Mouse (Mus musculus): ENCODE results near the gene Lrit2.

DNA sequence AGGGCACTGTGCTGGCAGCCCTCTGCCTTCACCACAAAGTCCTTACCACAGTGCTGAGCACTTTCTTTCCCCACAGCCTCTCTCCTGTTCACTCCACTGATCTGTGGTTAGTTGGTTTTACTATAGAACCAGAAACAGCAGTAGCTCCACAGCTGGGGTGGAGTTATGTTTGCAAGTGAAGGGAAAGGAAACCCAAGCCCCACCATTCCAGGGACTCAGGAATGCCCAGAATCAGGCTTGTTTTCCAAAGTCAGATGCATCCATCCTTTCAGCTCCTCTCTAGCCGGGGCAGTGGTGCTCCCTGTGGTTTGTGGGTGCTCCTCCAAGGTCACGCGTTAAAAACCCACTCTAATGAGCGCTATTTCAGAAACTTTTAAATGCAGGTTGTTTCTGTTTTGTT lies 27.8 kb downstream of the Lrit2 start:
- no peak for TF ChIP-seq CTCF (IDR thresholded peaks at IDR 0.05; ENCODE audit: low read depth, low read length)
- no peak for TF ChIP-seq POLR2AphosphoS5 (IDR thresholded peaks at IDR 0.05; ENCODE audit: insufficient replicate concordance, low read depth, low read length)
- no peak for TF ChIP-seq TAL1 (conservative IDR thresholded peaks at IDR 0.05; ENCODE audit: low read depth, low read length)

Data from G1E (cell line).